Mouse (Mus musculus): ENCODE measurements around the gene Stk24.
A peak's percentile ranks its signal among the peaks of the same experiment; 100 is the strongest.

Gene Stk24

DNA sequence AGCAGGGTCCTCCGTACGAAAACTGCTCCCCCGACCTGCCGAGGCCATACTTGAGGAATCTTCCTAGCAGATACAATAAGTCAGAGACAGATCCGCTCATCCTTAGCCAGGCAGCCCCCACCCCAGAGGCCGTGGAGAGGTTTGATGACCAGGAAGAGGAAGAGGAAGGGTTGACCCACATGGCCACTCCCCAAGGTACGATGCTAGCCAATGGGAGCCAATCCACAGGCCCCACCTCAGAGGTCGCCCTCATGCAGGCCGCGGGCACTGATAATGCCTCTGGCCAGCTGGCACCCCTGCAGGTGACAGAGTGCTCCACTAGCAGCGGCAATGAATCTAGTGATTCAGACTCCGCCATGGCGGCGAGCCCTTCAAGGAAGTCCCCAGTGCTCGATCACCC lies 135.7 kb downstream of the Stk24 start:
- H3K9me3 ChIP-seq (ENCODE audit: low read length) = no peaks in the 10 kb centered on the region
- TF ChIP-seq NANOG (IDR thresholded peaks at IDR 0.05; ENCODE audit: borderline replicate concordance, low read length) (no peak), CTCF (conservative IDR thresholded peaks at IDR 0.05; ENCODE audit: low read length) (no peak), POU5F1 (IDR thresholded peaks at IDR 0.05; ENCODE audit: borderline replicate concordance, low read length) (no peak)
- H3K27me3 ChIP-seq (ENCODE audit: insufficient read depth, low read length) = no peaks in the 10 kb centered on the region
- peak overlapping the region; percentile 77 for H3K4me3 ChIP-seq (replicated peaks; ENCODE audit: low read length)
- H3K4me1 ChIP-seq (replicated peaks; ENCODE audit: low read depth, low read length) = peaks cover 26% of the 10 kb centered on the region; the same call in 1 of the 2 replicates
- H3K36me3 ChIP-seq (ENCODE audit: insufficient read depth, low read length) = no peaks in the 10 kb centered on the region

DNA sequence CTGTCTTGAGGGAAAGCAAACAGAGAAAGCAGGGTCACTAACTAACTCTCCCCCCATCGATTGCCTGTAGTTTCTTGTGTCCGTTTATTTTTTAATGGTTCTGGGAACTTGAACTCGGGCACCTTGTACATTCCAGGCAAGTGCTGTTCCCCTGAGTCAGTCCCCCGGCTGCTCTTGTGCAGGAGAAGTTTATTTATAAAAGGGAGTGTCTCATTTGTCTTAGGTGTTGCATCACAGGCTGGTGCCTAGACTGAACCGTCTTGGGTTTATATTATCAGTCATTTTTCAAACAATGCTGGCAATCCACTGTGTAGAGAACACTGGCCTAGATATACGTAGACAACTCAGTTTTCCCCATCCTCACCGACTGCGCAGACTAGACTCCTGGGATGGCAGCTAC lies 140.4 kb downstream of the Stk24 start:
- Histone ChIP-seq H3K36me3 (ENCODE audit: insufficient read depth, low read length) (no peaks in the 10 kb centered on the region), H3K9me3 (ENCODE audit: low read length) (no peaks in the 10 kb centered on the region), H3K4me1 (replicated peaks; ENCODE audit: low read depth, low read length) (peaks cover 14% of the 10 kb centered on the region), H3K4me3 (replicated peaks; ENCODE audit: low read length) (no peak overlapping the region), H3K27me3 (ENCODE audit: insufficient read depth, low read length) (no peaks in the 10 kb centered on the region)
- no peak for TF ChIP-seq POU5F1 (IDR thresholded peaks at IDR 0.05; ENCODE audit: borderline replicate concordance, low read length)
- TF ChIP-seq NANOG (IDR thresholded peaks at IDR 0.05; ENCODE audit: borderline replicate concordance, low read length) = no peak
- TF ChIP-seq CTCF (conservative IDR thresholded peaks at IDR 0.05; ENCODE audit: low read length) = no peak

DNA sequence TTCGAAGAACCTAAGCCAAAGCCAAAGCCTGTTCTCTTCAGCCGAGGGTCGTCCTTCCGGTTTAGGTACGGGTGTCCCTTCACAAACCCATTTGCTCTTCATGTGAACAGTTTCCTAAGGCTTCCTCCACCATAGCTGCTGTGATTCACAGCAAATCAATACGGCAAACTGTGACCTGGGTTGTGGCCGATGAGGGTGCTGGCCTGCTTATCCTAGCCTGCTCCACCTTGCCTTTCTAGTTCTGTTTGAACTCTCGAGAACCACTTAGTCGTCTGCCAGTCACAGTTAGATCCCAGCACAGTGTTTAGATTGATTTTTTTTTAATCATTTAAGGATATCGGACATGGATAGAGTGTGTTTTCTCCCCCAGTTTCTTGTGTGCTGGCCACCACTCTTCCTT lies 141.1 kb downstream of the Stk24 start:
- no peak for TF ChIP-seq NANOG (IDR thresholded peaks at IDR 0.05; ENCODE audit: borderline replicate concordance, low read length)
- no peak for TF ChIP-seq CTCF (conservative IDR thresholded peaks at IDR 0.05; ENCODE audit: low read length)
- no peak for TF ChIP-seq POU5F1 (IDR thresholded peaks at IDR 0.05; ENCODE audit: borderline replicate concordance, low read length)
- H3K9me3 ChIP-seq (ENCODE audit: low read length) = no peaks in the 10 kb centered on the region
- no peaks in the 10 kb centered on the region for H3K27me3 ChIP-seq (ENCODE audit: insufficient read depth, low read length)
- peaks cover 9% of the 10 kb centered on the region for H3K4me1 ChIP-seq (replicated peaks; ENCODE audit: low read depth, low read length)
- H3K36me3 ChIP-seq (ENCODE audit: insufficient read depth, low read length) = no peaks in the 10 kb centered on the region
- no peak overlapping the region for H3K4me3 ChIP-seq (replicated peaks; ENCODE audit: low read length)

DNA sequence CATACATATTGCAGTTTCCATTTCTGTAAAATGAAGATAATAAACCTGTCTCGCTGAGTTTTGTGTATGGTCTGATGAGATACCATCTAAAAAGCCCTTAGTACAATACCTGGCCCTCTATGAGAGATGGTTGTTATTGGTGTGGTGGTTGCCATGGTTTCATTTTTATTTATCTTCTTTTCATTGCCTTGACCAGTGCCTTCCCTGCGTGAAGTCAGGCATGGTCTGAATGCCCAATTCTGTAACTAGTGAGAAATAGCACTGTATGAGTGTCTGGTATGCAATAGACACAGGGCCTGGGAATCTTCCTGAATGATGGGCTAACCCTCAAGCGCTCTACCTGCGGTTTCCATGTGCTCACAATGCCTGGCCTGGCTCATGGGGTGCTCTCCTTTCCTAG lies 143.1 kb downstream of the Stk24 start:
- TF ChIP-seq POU5F1 (IDR thresholded peaks at IDR 0.05; ENCODE audit: borderline replicate concordance, low read length) (no peak), NANOG (IDR thresholded peaks at IDR 0.05; ENCODE audit: borderline replicate concordance, low read length) (no peak), CTCF (conservative IDR thresholded peaks at IDR 0.05; ENCODE audit: low read length) (no peak)
- H3K4me3 ChIP-seq (replicated peaks; ENCODE audit: low read length) = no peak overlapping the region
- H3K9me3 ChIP-seq (ENCODE audit: low read length) = no peaks in the 10 kb centered on the region
- H3K4me1 ChIP-seq (replicated peaks; ENCODE audit: low read depth, low read length) = peaks cover 2% of the 10 kb centered on the region
- H3K36me3 ChIP-seq (ENCODE audit: insufficient read depth, low read length) = no peaks in the 10 kb centered on the region
- no peaks in the 10 kb centered on the region for H3K27me3 ChIP-seq (ENCODE audit: insufficient read depth, low read length)
